ENCODE assay signal across 8 mouse cellular contexts in the genomic region with DNA sequence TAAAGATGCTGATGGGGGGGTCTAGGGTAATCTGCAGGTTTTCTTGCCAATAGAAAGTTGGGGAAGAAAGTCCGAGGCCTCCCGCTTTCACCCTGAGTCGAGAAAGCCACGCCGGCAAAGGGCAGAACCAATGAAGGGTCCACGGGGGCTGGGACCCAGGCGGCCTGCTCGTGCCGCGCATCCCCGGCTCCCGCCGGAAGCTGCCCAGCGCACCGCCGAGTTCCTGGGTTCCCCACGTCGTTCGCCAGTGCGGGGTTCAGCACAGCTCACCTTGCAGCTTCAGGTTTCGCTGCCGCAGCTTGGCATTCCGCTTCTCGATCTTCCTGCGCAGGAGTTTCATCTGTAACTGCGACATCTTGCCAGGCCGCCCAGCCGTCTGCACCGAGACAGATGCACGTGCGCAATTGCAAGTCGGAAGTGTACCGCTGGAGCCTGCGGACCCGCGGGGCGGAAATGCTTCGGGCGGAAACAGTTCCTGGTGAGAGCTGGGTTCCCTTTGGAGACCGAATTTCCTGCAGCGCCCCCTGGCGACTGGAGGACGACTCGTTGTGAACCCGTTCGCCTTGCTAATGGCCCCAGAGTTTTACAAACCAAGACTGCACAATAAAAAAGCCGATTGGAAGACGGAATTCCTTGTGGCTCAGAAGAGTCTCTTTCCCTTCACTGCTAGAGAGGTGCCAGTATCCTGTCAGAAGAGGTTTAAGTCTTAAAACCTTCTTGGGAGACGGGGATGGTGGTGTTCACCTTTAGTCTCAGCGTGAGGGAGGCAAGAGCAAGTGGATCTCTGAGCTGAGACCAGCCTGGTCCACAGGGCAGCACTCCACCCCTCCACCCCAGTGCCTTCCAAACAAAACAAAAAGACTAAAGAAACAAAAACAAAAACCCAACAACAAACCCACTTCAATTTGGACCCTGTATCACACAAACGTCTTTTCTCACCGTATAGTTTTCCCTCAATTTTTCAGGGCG. TPM values are rescaled to one million over a fixed set of nuclear protein-coding genes. Genes with fewer than 3 reads are reported as not detected.
DNase-seq lines count a peak whose midpoint lies in the region; ATAC-seq and TF ChIP-seq lines count a peak whose summit lies in the region.

Gene Ddx18 (minus strand): TSS at position 469 of the 969 bp plus-strand sequence.

- TF ChIP-seq POLR2A in heart, adult 2 months (IDR thresholded peaks at IDR 0.05; ENCODE audit: insufficient read depth, low read depth, low read length): peak; percentile 58

- intact Hi-C loops in heart, adult 2 months (cut with DNase I): loop anchor here (2.0 to 5.0 kb wide), 2 partner anchors 137 to 241 kb away; partner anchors contain the start of gene Ccdc93

- H3K4me1 ChIP-seq in embryonic facial prominence, embryonic 14.5 days (ENCODE audit: control insufficient read depth, insufficient read depth, low read length): peaks cover 6% of the 10 kb centered on the region; the same call in 1 of the 2 replicates
- peaks cover 3% of the 10 kb centered on the region for H3K4me1 ChIP-seq in heart, adult 2 months (ENCODE audit: control insufficient read depth, insufficient read depth, low read length)
- peaks cover 8% of the 10 kb centered on the region for H3K4me1 ChIP-seq in limb, embryonic 13.5 days
- H3K4me1 ChIP-seq in midbrain, embryonic 16.5 days (ENCODE audit: control insufficient read depth, insufficient read depth, low read length): peaks cover 9% of the 10 kb centered on the region

- peak; percentile 94 for TF ChIP-seq CTCF in heart, adult 2 months (IDR thresholded peaks at IDR 0.05)

- TF ChIP-seq EP300 in heart, adult 2 months (IDR thresholded peaks at IDR 0.05; ENCODE audit: insufficient read depth, low read depth, low read length): no peak

- peak within 1 kb of the TSS; percentile 75 for H3K4me3 ChIP-seq in embryonic facial prominence, embryonic 14.5 days (ENCODE audit: low read depth, low read length)
- peak within 1 kb of the TSS; percentile 95 for H3K4me3 ChIP-seq in heart, adult 2 months
- peak within 1 kb of the TSS; percentile 61 for H3K4me3 ChIP-seq in limb, embryonic 13.5 days
- H3K4me3 ChIP-seq in midbrain, embryonic 16.5 days (ENCODE audit: low read depth, low read length): peak within 1 kb of the TSS; percentile 85

- peak within 1 kb of the TSS; percentile 67 for H3K27ac ChIP-seq in embryonic facial prominence, embryonic 14.5 days (replicated peaks; ENCODE audit: low read depth, low read length)
- H3K27ac ChIP-seq in heart, adult 2 months: peak within 1 kb of the TSS; percentile 47
- H3K27ac ChIP-seq in limb, embryonic 13.5 days: peak within 1 kb of the TSS; percentile 67
- peak within 1 kb of the TSS; percentile 71 for H3K27ac ChIP-seq in midbrain, embryonic 16.5 days (ENCODE audit: low read length)

- H3K9ac ChIP-seq in embryonic facial prominence, embryonic 14.5 days (ENCODE audit: low read depth, low read length): peak within 1 kb of the TSS; percentile 73
- H3K9ac ChIP-seq in heart, adult 2 months (ENCODE audit: low read depth, low read length): peak within 1 kb of the TSS; percentile 75
- peak within 1 kb of the TSS; percentile 74 for H3K9ac ChIP-seq in limb, embryonic 13.5 days
- peak within 1 kb of the TSS; percentile 76 for H3K9ac ChIP-seq in midbrain, embryonic 16.5 days (ENCODE audit: low read depth, low read length)

- DNase-seq in 3T3-L1 (ENCODE audit: low read depth, low spot score): peak; percentile 95
- DNase-seq in adrenal gland, postnatal 4 days (ENCODE audit: low spot score in 2 of 2): peak; percentile 91 to 98
- DNase-seq in embryonic facial prominence, embryonic 14.5 days (ENCODE audit: low spot score): peak; percentile 96
- peak; percentile 94 to 98 for DNase-seq in heart, adult 2 months
- DNase-seq in kidney, adult 8-10 months: peak; percentile 92 to 95
- DNase-seq in spleen, postnatal 10 days (ENCODE audit: low spot score in 2 of 2): peak; percentile 92 to 97

- H3K79me2 ChIP-seq in heart, adult 2 months (replicated peaks; ENCODE audit: control insufficient read depth, insufficient read depth, low read length): no peaks in the 10 kb centered on the region

- no peaks in the 10 kb centered on the region for H3K27me3 ChIP-seq in embryonic facial prominence, embryonic 14.5 days (replicated peaks; ENCODE audit: control insufficient read depth, insufficient read depth, low read length)
- no peaks in the 10 kb centered on the region for H3K27me3 ChIP-seq in heart, adult 2 months (ENCODE audit: control insufficient read depth, insufficient read depth, low read length)
- H3K27me3 ChIP-seq in limb, embryonic 13.5 days: no peaks in the 10 kb centered on the region
- no peaks in the 10 kb centered on the region; the same call in 1 of the 2 replicates for H3K27me3 ChIP-seq in midbrain, embryonic 16.5 days (ENCODE audit: control insufficient read depth, insufficient read depth, low read depth, low read length)

- no peaks in the 10 kb centered on the region for H3K9me3 ChIP-seq in embryonic facial prominence, embryonic 14.5 days (ENCODE audit: control insufficient read depth, low read length)
- no peaks in the 10 kb centered on the region for H3K9me3 ChIP-seq in limb, embryonic 13.5 days
- no peaks in the 10 kb centered on the region for H3K9me3 ChIP-seq in midbrain, embryonic 16.5 days (replicated peaks; ENCODE audit: control insufficient read depth, low read length, poor library complexity, severe bottlenecking)

- peak within 1 kb of the TSS; percentile 61 for H3K4me2 ChIP-seq in embryonic facial prominence, embryonic 14.5 days (ENCODE audit: low read depth, low read length)
- peak within 1 kb of the TSS; percentile 81 for H3K4me2 ChIP-seq in limb, embryonic 13.5 days (replicated peaks)
- peak within 1 kb of the TSS; percentile 92 for H3K4me2 ChIP-seq in midbrain, embryonic 16.5 days (ENCODE audit: low read length)

- peak; percentile 98 for ATAC-seq in embryonic facial prominence, embryonic 14.5 days (ENCODE audit: low read depth)
- ATAC-seq in limb, embryonic 13.5 days (ENCODE audit: low FRiP score, low read depth): peak; percentile 98
- ATAC-seq in midbrain, embryonic 16.5 days: peak; percentile 99

- H3K36me3 ChIP-seq in embryonic facial prominence, embryonic 14.5 days (ENCODE audit: control insufficient read depth, insufficient read depth, low read length): peaks cover 27% of the 10 kb centered on the region
- H3K36me3 ChIP-seq in heart, adult 2 months (ENCODE audit: control insufficient read depth, insufficient read depth, low read length): peaks cover 3% of the 10 kb centered on the region; the same call in 1 of the 2 replicates
- H3K36me3 ChIP-seq in limb, embryonic 13.5 days: peaks cover 27% of the 10 kb centered on the region
- H3K36me3 ChIP-seq in midbrain, embryonic 16.5 days (ENCODE audit: control insufficient read depth, insufficient read depth, low read length): peaks cover 8% of the 10 kb centered on the region

- 6% methylated on average over 50 of the region's 53 CpGs for WGBS in embryonic facial prominence, embryonic 14.5 days
- 7% methylated on average over 53 of the region's 53 CpGs for WGBS in heart, adult 2 months
- 6% methylated on average over 53 of the region's 53 CpGs for WGBS in limb, embryonic 13.5 days
- WGBS in midbrain, embryonic 16.5 days: 6% methylated on average over 53 of the region's 53 CpGs

RNA-seq across cellular contexts. Expression of gene Ddx18, which starts in this region (rescaled TPM):
- total RNA-seq in adrenal gland, postnatal 4 days (2021): 10 to 100 TPM; 43.3 to 46.9 TPM
- 58.7 and 61.4 TPM in 2 replicates for polyA plus RNA-seq in embryonic facial prominence, embryonic 14.5 days (2014; fragmentation: Nextera tagmentation; extraction: Ambion mirVana)
- 10 to 100 TPM; 18.1 to 19.1 TPM for total RNA-seq in heart, adult 2 months (2021)
- polyA plus RNA-seq in heart, adult 2 months (2012; rRNA removed): 21.3 and 21.4 TPM in 2 replicates
- polyA plus RNA-seq in limb, embryonic 13.5 days (2015; fragmentation: Nextera tagmentation; extraction: Ambion mirVana): 75.9 and 77.0 TPM in 2 replicates
- polyA plus RNA-seq in midbrain, embryonic 16.5 days (2015; fragmentation: Nextera tagmentation; extraction: Ambion mirVana): 29.9 and 36.7 TPM in 2 replicates

Comparison
In these comparisons a context has a peak if more than half of its experiments do, and no peak if none do; other contexts are left out.
1. Peak in every context shown above with its lines: DNase-seq, ATAC-seq, H3K4me3 ChIP-seq and H3K27ac ChIP-seq.